Mouse (Mus musculus) CH12.LX (cell line): Measurements from ENCODE around the gene Slc6a9. TPM values are rescaled to one million over a fixed set of nuclear protein-coding genes. Genes with fewer than 3 reads are reported as not detected.

Experiments
- DNase-seq: peaks from one replicate; pipeline ENCODE4 v3.0.0-alpha.2; 2013; ENCODE audit errors: extremely low read depth
- H3K27ac ChIP-seq: 2 replicates; pipeline ENCODE4 v1.5.1; 2012; ENCODE audit warnings: low read depth, mild to moderate bottlenecking, control low read depth, moderate library complexity; ENCODE audit not compliant: insufficient read depth
- H3K27me3 ChIP-seq: replicated peaks from 2 replicates; pipeline ENCODE3; 2012; ENCODE audit warnings: inconsistent platforms
- H3K36me3 ChIP-seq, 2 experiments: replicated peaks in 1 of 2; 2 replicates each; pipeline versions ENCODE3 to v1.6.1; 2012; ENCODE audit warnings: inconsistent platforms in 1 of 2, low read length in 1 of 2, mild to moderate bottlenecking in 1 of 2, mixed read lengths in 1 of 2, moderate library complexity in 1 of 2; ENCODE audit not compliant: control insufficient read depth in 1 of 2, insufficient read depth in 1 of 2
- H3K4me1 ChIP-seq, 2 experiments: 2 replicates each; pipeline ENCODE4 v1.6.1; 2012; ENCODE audit warnings: inconsistent platforms in 1 of 2, moderate library complexity in 1 of 2; ENCODE audit not compliant: insufficient read depth in 2 of 2, control insufficient read depth in 1 of 2
- H3K4me2 ChIP-seq: 2 replicates; pipeline ENCODE4 v1.6.1; 2012; ENCODE audit warnings: low read depth, mild to moderate bottlenecking, control low read depth; ENCODE audit not compliant: poor library complexity, insufficient read depth, severe bottlenecking
- H3K4me3 ChIP-seq, 3 experiments: fragments of 150-350 bp in 1 of 3; sonication (generic) in 1 of 3; replicated peaks in 1 of 3; 2 replicates each; pipeline versions ENCODE3 to v1.5.1; 2011 to 2012; ENCODE audit warnings: low read depth in 2 of 3, low read length in 2 of 3, mild to moderate bottlenecking in 2 of 3, moderate library complexity in 2 of 3, control low read depth in 1 of 3, improper control_type of control experiment in 1 of 3, inconsistent platforms in 1 of 3, mixed read lengths in 1 of 3; ENCODE audit not compliant: poor library complexity in 1 of 3
- H3K79me2 ChIP-seq: replicated peaks from 2 replicates; pipeline ENCODE4 v1.6.1; 2012; ENCODE audit warnings: mild to moderate bottlenecking, moderate library complexity; ENCODE audit not compliant: control insufficient read depth, poor library complexity, insufficient read depth, severe bottlenecking; ENCODE audit errors: extremely low read depth
- H3K9ac ChIP-seq: 2 replicates; pipeline ENCODE4 v1.6.1; 2012; ENCODE audit warnings: low read depth, mild to moderate bottlenecking, control low read depth, moderate library complexity; ENCODE audit not compliant: insufficient read depth
- H3K9me3 ChIP-seq: replicated peaks from 2 replicates; pipeline ENCODE3; 2012; ENCODE audit warnings: low read length, inconsistent platforms, mixed read lengths
- BHLHE40 ChIP-seq: IDR thresholded peaks from 2 replicates; pipeline ENCODE4 v1.6.1; 2011; ENCODE audit warnings: mild to moderate bottlenecking, low read depth, low read length, improper control_type of control experiment
- CHD2 ChIP-seq: IDR thresholded peaks from 2 replicates; pipeline ENCODE4 v1.6.1; 2011; ENCODE audit warnings: low read length, improper control_type of control experiment
- CTCF ChIP-seq, 2 experiments: IDR thresholded peaks in 1 of 2; conservative IDR thresholded peaks in 1 of 2; 2 replicates each; pipeline ENCODE4 v1.5.1; 2011 to 2012; ENCODE audit warnings: low read depth in 2 of 2, low read length in 2 of 2, improper control_type of control experiment in 1 of 2, inconsistent platforms in 1 of 2, mild to moderate bottlenecking in 1 of 2, moderate library complexity in 1 of 2
- E2F4 ChIP-seq: IDR thresholded peaks from 2 replicates; pipeline ENCODE4 v1.6.1; 2011; ENCODE audit warnings: low read depth, low read length, improper control_type of control experiment; ENCODE audit not compliant: insufficient replicate concordance
- ELF1 ChIP-seq: IDR thresholded peaks from 2 replicates; pipeline ENCODE4 v1.6.1; 2014; ENCODE audit warnings: low read depth, mild to moderate bottlenecking, inconsistent platforms, low read length, improper control_type of control experiment
- HCFC1 ChIP-seq: IDR thresholded peaks from 2 replicates; pipeline ENCODE4 v1.6.1; 2012; ENCODE audit warnings: low read depth, mild to moderate bottlenecking, inconsistent platforms, low read length, improper control_type of control experiment
- IRF4 ChIP-seq: IDR thresholded peaks from 2 replicates; pipeline ENCODE4 v1.6.1; 2014; ENCODE audit warnings: low read depth, mild to moderate bottlenecking, inconsistent platforms, low read length, improper control_type of control experiment
- MAZ ChIP-seq: IDR thresholded peaks from 2 replicates; pipeline ENCODE4 v1.6.1; 2012; ENCODE audit warnings: low read depth, mild to moderate bottlenecking, inconsistent platforms, low read length, improper control_type of control experiment, moderate library complexity
- MEF2A ChIP-seq: IDR thresholded peaks from 2 replicates; pipeline ENCODE4 v1.6.1; 2014; ENCODE audit warnings: low read depth, mild to moderate bottlenecking, inconsistent platforms, low read length, improper control_type of control experiment, borderline replicate concordance
- MXI1 ChIP-seq: IDR thresholded peaks from 2 replicates; pipeline ENCODE4 v1.6.1; 2011; ENCODE audit warnings: mild to moderate bottlenecking, low read depth, low read length, improper control_type of control experiment
- NELFE ChIP-seq: IDR thresholded peaks from 2 replicates; pipeline ENCODE4 v1.6.1; 2011; ENCODE audit warnings: low read depth, low read length, improper control_type of control experiment
- PAX5 ChIP-seq: IDR thresholded peaks from 2 replicates; pipeline ENCODE4 v1.6.1; 2012; ENCODE audit warnings: low read length, inconsistent platforms, mixed read lengths
- POLR2A ChIP-seq: IDR thresholded peaks from 2 replicates; pipeline ENCODE4 v1.6.1; 2011; ENCODE audit warnings: low read depth, mild to moderate bottlenecking, improper control_type of control experiment, low read length
- SMC3 ChIP-seq: IDR thresholded peaks from 2 replicates; pipeline ENCODE4 v1.6.1; 2011; ENCODE audit warnings: low read depth, low read length, improper control_type of control experiment
- TBP ChIP-seq: conservative IDR thresholded peaks from 2 replicates; pipeline ENCODE4 v1.6.1; 2011; ENCODE audit warnings: low read depth, low read length, improper control_type of control experiment
- TCF12 ChIP-seq: IDR thresholded peaks from 2 replicates; pipeline ENCODE4 v1.6.1; 2014; ENCODE audit warnings: low read depth, mild to moderate bottlenecking, inconsistent platforms, low read length, improper control_type of control experiment
- USF1 ChIP-seq: IDR thresholded peaks from 2 replicates; pipeline ENCODE4 v1.6.1; 2014; ENCODE audit warnings: low read depth, mild to moderate bottlenecking, inconsistent platforms, low read length, improper control_type of control experiment
- ZNF384 ChIP-seq: IDR thresholded peaks from 2 replicates; pipeline ENCODE4 v1.6.1; 2012; ENCODE audit warnings: low read depth, low read length, improper control_type of control experiment, inconsistent platforms
- dilution Hi-C: fragments of 300-500 bp; cut with MboI; formaldehyde crosslinking; loops from 2 replicates; pipeline ENCODE4 v1.14.3; 2020; ENCODE audit warnings: low sequenced_read_pairs; ENCODE audit not compliant: extremely low pct_unique_long_range_greater_than_20kb, extremely low pct_ligation_motif_present
- in situ Hi-C: fragments of 300-500 bp; cut with MboI; formaldehyde crosslinking; loops from 3 replicates; pipeline ENCODE4 v1.14.3; 2019; ENCODE audit warnings: low sequenced_read_pairs, low pct_ligation_motif_present, low pct_unique_long_range_greater_than_20kb, mixed read lengths
- polyA plus RNA-seq: library from polyadenylated mRNA; unstranded; fragments of >175 nt; gene quantifications from 2 replicates; pipeline ENCODE4 v1.2.1, GENCODE M21; 2012; ENCODE audit warnings: low read depth; ENCODE audit not compliant: insufficient read length
- total RNA-seq, 2 experiments: library from RNA; depleted of rRNA; stranded (reverse); fragments of 300-350 nt in 1 of 2; fragments of >200 nt in 1 of 2; gene quantifications; 2 replicates each; pipeline ENCODE4 v1.2.3; 2012 to 2014

Gene Slc6a9
- total RNA-seq (2012; rRNA removed) = 3.9 and 15.6 TPM in 2 replicates
- total RNA-seq (2014; rRNA removed) = 1.8 and 4.0 TPM in 2 replicates
- polyA plus RNA-seq = 7.8 and 9.1 TPM in 2 replicates

DNA sequence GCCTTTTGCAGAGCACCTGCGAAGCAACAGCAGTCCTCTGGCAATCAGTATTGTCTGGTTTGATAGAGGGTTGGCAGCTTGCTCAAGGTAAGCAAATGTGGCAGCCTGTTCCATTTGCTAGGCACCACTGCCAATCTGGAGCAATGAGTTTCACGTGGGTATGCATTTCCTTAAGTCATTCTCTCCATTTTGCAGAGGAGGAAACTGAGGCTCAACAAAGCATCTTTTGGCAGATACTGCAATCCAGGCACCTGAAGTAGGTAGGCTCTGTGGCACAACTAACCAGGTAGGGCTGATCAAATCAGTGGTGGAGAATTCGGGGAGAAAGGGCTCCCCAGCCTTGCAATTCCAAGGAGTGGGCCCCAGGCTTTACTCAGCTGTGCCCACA is at the start of gene Slc6a9:
TSS of gene Slc6a9 (plus strand) at position 50 of the 388 bp plus-strand sequence.
- Histone ChIP-seq H3K4me1 (peaks cover 3 to 35% of the 10 kb centered on the region in 2 experiments; a peak in 3 of 4 replicates), H3K9me3 (no peaks in the 10 kb centered on the region), H3K9ac (peak within 1 kb of the TSS; percentile 95), H3K27me3 (peaks cover 11% of the 10 kb centered on the region), H3K4me3 (peak within 1 kb of the TSS; percentile 59 to 87 (median 82)), H3K36me3 (peaks cover 0 to 17% of the 10 kb centered on the region in 2 experiments), H3K4me2 (no peak within 1 kb of the TSS), H3K79me2 (no peaks in the 10 kb centered on the region), H3K27ac (peak within 1 kb of the TSS; percentile 41; the same call in 1 of the 2 replicates)
- dilution Hi-C loops (no loop called here), in situ Hi-C loops (loop anchor here (25.0 kb wide), 1 partner anchor 253 kb away; no protein-coding TSS in a partner anchor)
- no peak for TF ChIP-seq MEF2A
- TF ChIP-seq MAZ = no peak
- no peak for TF ChIP-seq HCFC1
- no peak for TF ChIP-seq PAX5
- no peak for TF ChIP-seq SMC3
- TF ChIP-seq CTCF (conservative IDR thresholded peaks at IDR 0.05 in 1 of 2, IDR thresholded peaks at IDR 0.05 in 1 of 2; ENCODE audit: low read depth in 2 of 2, low read length in 2 of 2) = no peak
- no peak for TF ChIP-seq CHD2
- no peak for TF ChIP-seq E2F4
- TF ChIP-seq POLR2A = no peak
- no peak for TF ChIP-seq BHLHE40
- no peak for TF ChIP-seq ELF1
- TF ChIP-seq USF1 = no peak
- no peak for TF ChIP-seq ZNF384
- DNase-seq = no peak

DNA sequence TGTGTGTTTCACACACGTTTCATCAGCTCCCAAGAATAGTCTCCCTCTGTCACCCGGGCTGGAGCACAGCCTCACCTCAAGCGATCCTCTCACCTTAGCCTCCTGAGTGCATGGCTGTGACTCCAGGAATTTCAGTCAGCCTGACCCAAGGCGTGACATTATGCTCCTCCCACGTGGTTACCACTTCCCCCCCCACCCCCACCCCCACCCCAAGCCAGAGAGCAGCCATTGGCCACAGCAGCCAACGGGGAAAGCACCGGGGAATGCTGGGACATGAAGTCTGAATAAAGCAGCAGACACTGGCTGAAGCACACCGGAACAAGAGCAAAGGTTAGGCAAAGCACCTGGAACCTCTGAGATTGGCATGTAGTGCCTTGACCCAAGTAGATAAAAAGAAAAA is 47.3 kb upstream of the Slc6a9 start:
- H3K4me3 ChIP-seq = peak overlapping the region; percentile 36 to 66 (median 53)
- peak; percentile 81 for TF ChIP-seq POLR2A
- TF ChIP-seq MXI1 = peak; percentile 25; the same call in 1 of the 2 replicates
- TF ChIP-seq CHD2 = peak; percentile 60; the same call in 1 of the 2 replicates
- no peak for TF ChIP-seq PAX5
- TF ChIP-seq MAZ = 0 out of 2 replicates have a peak, but pooled peaks have one; percentile 25
- TF ChIP-seq HCFC1 = peak; percentile 79
- peak; percentile 70 for TF ChIP-seq NELFE
- peak; percentile 93 for TF ChIP-seq TBP
- no peak for TF ChIP-seq CTCF (conservative IDR thresholded peaks at IDR 0.05 in 1 of 2, IDR thresholded peaks at IDR 0.05 in 1 of 2; ENCODE audit: low read depth in 2 of 2, low read length in 2 of 2)
- TF ChIP-seq IRF4 = no peak
- TF ChIP-seq TCF12 = peak; percentile 60; the same call in 1 of the 2 replicates
- peak; percentile 59; the same call in 1 of the 2 replicates for TF ChIP-seq ELF1
- TF ChIP-seq, all 38 proteins: peak for 9
- in situ Hi-C loops (no loop called here), dilution Hi-C loops (no loop called here)
- H3K9me3 ChIP-seq = peaks cover 5% of the 10 kb centered on the region
- peaks cover 0 to 9% of the 10 kb centered on the region in 2 experiments for H3K36me3 ChIP-seq
- H3K27ac ChIP-seq = no peak overlapping the region
- no peaks in the 10 kb centered on the region for H3K79me2 ChIP-seq
- H3K9ac ChIP-seq = peak overlapping the region; percentile 52
- H3K27me3 ChIP-seq = no peaks in the 10 kb centered on the region
- peak; percentile 86 for DNase-seq
- peak overlapping the region; percentile 73 for H3K4me2 ChIP-seq
- peaks cover 7 to 20% of the 10 kb centered on the region in 2 experiments; a peak in 3 of 4 replicates for H3K4me1 ChIP-seq
